Mouse (Mus musculus): ENCODE results near the gene 1700113H08Rik. TPM values are rescaled to one million over a fixed set of nuclear protein-coding genes. Genes with fewer than 3 reads are reported as not detected.

The 1700113H08Rik gene
- not detected for total RNA-seq (2021)

DNA sequence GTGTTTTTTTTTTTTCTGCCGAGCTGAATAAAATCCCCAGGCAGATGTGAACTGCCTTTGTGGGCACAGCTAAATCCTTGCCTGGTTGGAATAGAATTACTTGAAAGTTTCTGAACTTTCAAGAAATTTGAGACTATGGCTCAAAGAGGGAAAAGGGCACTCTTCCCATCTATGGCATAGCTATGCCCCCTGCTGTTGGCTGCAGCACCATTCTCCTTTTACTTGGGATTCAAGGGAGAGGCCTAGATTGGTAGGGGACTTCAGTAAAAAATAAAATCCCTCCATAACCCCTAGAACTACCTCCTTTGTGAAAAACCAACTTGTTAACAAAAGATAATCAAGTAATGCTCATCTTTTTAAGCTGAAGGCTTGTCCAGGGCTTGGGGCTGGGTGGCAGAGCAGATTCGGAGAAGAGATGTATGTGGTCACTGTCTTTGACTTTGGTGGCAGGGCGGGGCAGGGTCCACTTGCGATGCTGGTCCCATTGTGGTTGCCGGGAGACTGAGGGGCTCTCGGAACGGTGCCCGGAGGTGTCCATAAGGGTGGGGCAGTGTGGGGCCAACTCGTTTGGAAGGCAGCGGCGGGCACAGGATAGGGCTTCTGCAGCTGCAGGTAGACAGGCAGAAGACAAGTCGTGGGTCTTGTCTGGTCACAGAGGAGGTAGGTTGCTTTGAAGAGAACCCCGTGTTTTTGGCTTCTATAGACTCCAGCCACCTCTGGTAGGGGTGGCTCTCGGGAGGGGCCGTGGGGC, at the start of gene 1700113H08Rik:
Gene 1700113H08Rik, plus strand, starts transcription at position 546 of the 751 bp plus-strand sequence.
- DNase-seq (ENCODE audit: low spot score in 2 of 2): peak; percentile 15 to 28
- intact Hi-C loops (cut with DNase I): loop anchor here (1.0 kb wide), 1 partner anchor 32 kb away; no protein-coding TSS in a partner anchor

DNA sequence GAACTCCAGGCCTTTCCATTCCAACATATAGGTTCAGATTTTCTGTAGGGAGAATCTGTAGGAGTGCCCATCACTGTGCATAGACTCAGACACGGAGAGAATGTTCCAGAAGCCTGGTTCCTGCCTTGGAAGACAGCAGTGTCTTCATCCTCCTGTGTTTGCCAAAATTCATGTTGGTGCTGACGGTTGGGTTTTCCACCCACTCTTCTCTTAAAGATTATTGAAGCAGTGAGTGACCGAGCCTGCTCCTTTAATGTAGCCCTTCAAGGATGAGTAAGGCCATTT, 49.7 kb upstream of the 1700113H08Rik start:
- intact Hi-C loops (cut with DNase I): no loop called here
- DNase-seq (ENCODE audit: low spot score in 2 of 2): no peak

DNA sequence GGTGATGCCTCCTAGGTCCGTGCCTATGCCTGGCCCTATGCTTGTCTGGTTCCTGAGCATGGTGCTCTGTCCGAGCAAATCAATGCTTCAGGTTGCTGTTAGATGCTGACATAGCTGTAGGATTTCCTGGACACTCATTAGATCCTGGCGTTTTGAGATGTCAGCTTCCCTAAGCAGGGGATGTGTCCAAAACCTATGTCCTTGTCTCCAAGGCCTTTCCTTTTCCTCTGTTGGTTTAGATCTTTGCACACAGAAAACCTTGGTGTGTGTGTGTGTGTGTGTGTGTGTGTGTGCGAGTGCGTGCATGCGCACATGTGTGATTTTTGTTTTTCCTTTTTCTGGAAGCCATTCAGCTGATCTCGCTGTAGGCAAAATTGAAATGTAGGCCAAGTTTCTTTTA, 45.8 kb upstream of the 1700113H08Rik start:
- DNase-seq (ENCODE audit: low spot score in 2 of 2): no peak
- intact Hi-C loops (cut with DNase I): no loop called here

DNA sequence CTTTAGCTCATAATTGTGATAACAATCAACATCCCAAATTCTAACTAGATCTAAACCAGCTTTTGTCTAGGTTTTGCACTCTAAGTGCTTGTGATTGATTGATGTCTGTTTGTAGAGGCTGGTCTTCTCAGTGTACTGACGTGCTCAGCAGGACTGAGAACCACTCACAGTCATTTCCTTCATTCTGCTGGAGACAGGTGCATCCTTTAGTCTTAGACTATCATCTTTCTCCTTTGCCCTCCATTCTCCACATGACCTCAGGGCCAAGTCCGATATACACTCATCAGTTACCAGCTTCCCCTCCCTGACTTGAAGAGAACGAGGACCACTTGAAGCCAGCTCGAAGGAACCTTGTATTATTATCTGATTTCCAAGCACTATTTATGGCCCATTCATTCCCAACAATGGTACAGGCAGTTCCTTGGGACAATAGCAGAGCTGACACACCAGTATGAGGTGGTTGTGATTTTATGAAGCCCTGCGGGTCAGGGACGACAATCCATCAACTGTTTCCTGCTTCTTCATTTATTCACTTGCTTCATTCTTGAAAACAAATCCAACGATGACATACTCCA, 43.4 kb upstream of the 1700113H08Rik start:
- intact Hi-C loops (cut with DNase I): no loop called here
- no peak for DNase-seq (ENCODE audit: low spot score in 2 of 2)

DNA sequence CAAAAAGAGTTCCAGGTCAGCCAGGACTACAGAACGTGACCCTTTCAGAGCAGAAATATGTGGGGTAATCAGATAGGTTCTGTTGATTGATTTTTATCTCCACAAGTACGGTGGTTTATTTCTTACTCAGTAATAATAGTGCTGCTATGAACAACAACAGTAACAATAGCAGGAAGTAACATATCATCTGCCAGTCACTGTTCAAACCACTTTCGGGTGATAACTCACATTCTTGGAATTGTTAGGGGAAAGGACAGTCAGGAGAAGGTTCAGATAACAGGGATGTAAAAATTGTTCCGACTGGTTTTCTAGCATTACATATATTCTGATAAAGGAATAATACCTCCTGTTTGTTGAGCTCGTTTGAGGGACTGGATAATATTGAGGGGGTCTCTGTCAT, 42.4 kb upstream of the 1700113H08Rik start:
- intact Hi-C loops (cut with DNase I): no loop called here
- DNase-seq (ENCODE audit: low spot score in 2 of 2): no peak

DNA sequence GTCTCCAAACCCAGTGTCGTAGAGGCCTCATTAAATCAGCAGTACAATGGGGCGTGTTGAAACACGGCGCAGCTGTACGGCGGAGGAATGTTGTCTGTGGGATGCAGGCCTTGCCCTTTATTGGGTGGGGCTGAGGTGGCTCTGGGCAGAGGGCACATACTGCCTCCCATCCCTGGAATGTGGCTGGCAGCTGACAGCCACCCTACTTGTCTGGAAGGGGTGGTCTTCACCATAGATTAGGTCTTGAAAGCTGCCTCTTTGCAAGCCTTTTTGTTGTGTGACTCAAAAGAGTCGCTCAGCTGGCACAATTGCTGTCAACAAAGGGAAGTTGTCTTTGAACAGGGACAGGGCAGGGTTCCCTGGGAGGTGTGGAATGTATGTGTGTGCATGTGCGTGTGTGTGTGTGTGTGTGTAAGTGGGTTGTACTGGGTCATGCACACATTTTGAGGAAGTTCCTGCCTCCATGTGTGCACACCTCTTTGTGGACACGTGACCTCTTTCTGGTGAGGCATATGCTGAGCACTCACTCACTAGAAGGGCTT, 41.6 kb upstream of the 1700113H08Rik start:
- intact Hi-C loops (cut with DNase I): no loop called here
- DNase-seq (ENCODE audit: low spot score in 2 of 2): no peak

DNA sequence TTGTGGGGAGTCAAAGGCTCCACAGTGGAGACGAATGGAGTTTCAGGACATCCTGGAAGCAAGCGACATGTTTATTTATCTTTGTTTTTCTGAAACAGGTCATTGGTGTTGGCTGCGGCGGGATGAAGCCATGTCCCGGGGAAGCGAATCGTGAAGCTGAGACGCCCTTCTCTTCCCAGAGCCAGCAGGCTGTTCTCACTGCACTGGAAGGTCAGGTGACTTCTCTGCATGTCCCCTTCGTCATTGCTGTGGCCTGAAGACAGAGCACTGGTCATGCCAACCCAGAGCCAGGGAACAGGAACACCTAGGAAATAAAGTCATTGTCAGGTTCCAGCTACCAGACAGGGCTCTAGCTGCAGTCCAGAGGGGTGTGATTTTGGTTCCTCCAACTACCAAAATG, 39.0 kb upstream of the 1700113H08Rik start:
- DNase-seq (ENCODE audit: low spot score in 2 of 2): no peak
- intact Hi-C loops (cut with DNase I): no loop called here

DNA sequence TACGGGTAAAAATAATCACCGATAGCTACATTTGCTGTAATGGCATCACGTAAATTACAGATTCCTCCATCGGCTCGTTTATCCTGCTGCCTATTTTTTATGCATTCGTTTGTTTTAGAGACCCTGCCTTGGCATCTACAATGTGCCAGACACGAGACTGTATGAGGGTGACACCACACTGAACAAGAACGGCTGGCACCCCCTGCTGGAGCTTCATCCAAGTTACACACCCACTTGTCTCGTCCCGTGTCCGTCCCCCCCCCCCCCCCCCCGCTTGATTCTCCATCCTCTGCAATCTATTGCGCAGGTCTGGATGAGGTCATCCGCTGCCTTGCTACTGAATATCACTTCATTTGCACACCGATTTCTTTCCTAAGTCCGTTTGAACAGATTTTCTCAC, 37.1 kb upstream of the 1700113H08Rik start:
- peak in 1 of 2 experiments; percentile 32 for DNase-seq (ENCODE audit: low spot score in 2 of 2)
- intact Hi-C loops (cut with DNase I): loop anchor here (1.0 kb wide), 1 partner anchor 48 kb away; no protein-coding TSS in a partner anchor

DNA sequence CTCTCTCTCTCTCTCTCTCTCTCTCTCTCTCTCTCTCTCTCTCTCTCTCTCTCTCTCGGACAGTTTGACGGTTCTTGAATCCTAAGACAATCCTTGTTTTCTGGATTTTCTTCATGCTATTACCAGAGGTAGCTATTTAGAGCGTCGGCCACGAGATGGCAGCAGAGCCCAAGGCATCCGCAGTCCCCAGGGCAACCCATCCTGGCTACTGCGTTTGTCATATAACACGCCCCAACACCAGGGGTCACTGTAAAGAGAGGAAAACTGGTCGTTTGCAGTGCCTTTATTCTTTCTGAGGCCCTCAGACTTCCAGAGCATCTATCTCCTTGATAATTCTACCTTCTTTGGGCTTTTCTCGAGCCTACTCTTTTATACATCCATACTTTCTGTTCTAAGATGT, 33.0 kb upstream of the 1700113H08Rik start:
- intact Hi-C loops (cut with DNase I): loop anchor here (1.0 to 5.0 kb wide), 4 partner anchors 32 to 1302 kb away; no protein-coding TSS in a partner anchor
- DNase-seq (ENCODE audit: low spot score in 2 of 2): peak; percentile 68 to 74

DNA sequence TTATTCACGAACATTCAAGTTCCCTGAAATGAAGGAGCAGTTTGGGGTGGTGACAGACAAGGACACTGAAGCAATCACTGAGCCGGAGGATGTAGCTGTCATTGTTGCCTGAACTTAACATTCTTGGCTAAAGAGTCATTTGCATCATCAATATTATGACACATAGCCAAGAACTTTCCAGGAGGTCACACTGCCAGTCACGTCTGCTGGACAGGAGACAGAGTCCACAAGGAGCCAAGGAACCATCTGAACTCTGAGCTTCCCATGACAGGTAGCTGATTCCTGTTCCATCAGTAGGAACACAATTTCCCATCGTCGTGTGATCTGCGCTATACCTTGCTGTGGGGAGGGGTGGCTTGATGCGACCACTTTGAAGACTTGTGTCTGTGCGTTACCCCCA, 25.1 kb upstream of the 1700113H08Rik start:
- intact Hi-C loops (cut with DNase I): no loop called here
- DNase-seq (ENCODE audit: low spot score in 2 of 2): no peak

DNA sequence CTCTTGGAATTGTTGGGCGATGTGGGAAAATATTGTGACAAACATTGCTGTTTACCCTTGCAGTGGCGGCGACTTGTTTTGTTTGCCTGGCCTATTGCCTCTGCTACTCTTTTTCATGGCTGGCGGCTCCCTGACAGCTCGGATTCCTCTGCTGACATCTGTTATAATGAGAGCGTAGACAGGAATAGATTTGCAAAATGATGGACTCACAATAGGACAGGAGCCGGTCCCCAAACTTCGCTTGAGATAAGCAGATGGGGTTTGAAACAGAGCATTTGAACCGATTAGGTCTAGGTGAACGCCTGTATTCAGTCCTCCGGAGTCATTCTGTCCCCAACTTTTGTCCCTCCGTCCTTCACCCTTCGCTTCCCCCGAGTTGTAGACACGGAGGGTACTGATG, 22.0 kb upstream of the 1700113H08Rik start:
- DNase-seq (ENCODE audit: low spot score in 2 of 2): no peak
- intact Hi-C loops (cut with DNase I): no loop called here

DNA sequence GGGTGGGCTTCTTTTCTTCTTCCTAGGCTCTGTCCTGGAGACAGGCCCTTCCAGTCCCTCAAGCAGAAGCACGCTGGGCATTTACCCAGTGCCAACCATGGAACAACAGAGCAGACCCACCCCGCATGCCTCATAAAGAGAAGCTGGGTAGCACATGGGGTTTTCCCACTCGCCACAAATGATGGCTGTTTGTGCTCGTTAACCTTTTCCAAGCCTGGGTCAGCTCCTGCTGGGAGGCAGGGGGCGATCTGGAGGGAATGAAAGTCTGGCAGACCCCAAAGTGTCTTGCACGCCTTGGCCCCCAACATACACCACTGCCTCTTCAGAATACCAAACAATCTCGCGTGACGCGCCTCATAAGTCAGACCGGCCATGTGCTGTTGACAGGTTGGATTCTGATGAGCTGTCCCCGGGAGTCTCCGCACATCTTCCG, 21.6 kb upstream of the 1700113H08Rik start:
- intact Hi-C loops (cut with DNase I): no loop called here
- DNase-seq (ENCODE audit: low spot score in 2 of 2): no peak

DNA sequence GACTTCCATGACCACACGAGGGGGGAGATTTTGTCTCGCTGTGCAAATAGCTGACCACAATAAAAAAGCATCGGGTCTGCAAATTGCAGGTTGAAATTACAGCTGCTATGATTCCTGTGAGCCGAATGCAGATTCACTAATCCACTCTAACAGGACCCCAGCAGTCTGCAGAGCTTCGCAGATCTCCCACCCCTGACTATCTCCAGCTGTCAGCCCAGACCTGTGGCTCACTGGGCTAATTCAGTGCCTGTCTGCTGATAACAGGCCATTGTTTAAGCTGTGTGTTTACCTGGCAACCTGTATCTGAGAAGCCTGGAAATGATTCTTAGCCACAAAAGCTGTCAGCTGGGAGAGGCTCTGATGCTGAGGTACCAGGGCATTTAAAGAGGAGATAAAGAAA, 20.8 kb upstream of the 1700113H08Rik start:
- intact Hi-C loops (cut with DNase I): no loop called here
- DNase-seq (ENCODE audit: low spot score in 2 of 2): no peak

DNA sequence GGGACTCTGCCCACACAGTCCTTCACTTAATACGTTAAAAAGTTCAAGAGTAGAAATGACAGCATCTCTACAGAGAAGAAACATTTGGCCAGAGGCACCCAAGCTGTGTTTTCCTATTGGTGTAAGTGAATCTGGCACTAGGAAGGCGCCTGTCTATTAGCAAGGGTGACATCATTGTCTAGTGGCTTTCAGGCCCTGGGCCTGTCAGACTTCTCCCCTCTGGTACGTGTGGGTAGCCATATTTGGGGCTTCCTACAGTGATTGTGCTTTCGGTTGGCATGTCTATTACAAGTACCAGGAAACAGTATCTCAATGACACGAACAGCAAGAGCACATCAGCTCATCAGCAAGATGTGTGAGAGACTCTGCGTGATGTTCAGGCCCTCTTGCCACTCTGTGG, 18.5 kb upstream of the 1700113H08Rik start:
- no peak for DNase-seq (ENCODE audit: low spot score in 2 of 2)
- intact Hi-C loops (cut with DNase I): no loop called here

DNA sequence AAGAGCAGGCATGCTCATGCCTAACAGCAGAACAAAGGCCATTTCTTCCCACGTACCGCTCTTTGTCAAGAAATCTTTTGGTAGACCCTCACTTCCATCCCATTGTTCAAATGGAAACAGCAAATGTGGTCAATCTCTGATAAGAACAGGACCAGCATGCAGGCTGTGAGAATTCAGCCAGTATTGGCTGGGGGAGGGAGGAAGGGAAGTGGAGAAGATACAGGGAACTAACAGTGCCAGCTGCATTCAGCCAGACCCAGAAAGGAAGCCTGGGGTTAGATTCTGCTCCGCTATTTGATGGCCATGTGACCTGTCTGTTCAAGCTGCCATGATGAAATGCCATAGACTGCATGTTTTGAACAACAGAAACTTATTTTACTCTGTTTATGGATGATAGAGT, 18.0 kb upstream of the 1700113H08Rik start:
- intact Hi-C loops (cut with DNase I): no loop called here
- no peak for DNase-seq (ENCODE audit: low spot score in 2 of 2)

DNA sequence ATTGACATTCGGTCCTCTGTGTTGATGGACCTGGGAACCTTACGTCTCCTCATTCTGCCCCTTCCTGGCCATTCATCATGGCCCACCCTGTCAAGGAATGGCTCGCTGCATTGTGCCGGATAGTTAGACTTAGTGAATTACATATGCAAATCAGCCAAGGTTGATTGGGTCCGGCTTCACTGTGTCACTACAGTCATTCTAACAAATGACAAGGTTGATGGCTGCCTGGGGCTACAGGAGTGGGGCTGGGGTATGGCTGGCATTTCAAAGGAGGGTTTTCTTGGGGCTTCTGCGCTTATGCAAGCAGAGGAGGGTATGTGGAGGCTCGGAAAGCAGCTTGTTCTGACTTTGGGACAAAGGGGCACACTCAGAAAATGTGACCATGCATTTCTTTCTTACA, 16.6 kb upstream of the 1700113H08Rik start:
- DNase-seq (ENCODE audit: low spot score in 2 of 2): no peak
- intact Hi-C loops (cut with DNase I): no loop called here

DNA sequence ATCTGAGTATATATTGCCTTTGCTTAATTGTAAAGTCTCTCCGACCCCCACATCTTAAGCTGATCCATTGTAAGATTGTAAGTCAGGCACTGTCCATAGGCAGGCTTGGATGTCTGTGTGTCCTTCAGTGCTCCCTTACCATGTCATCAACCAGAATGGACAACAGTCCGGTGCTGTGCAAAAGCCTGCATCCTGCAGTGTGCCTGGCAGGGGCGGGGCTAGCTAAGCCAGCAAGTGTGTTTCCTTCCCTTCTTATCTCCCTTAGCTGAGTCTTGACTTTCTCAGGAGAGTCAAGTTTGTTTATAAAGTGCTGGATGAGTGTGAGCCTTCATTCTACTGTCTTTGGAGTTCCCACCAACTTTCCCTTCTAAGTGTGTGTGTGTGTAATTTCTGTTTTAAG, 12.6 kb upstream of the 1700113H08Rik start:
- intact Hi-C loops (cut with DNase I): no loop called here
- no peak for DNase-seq (ENCODE audit: low spot score in 2 of 2)

DNA sequence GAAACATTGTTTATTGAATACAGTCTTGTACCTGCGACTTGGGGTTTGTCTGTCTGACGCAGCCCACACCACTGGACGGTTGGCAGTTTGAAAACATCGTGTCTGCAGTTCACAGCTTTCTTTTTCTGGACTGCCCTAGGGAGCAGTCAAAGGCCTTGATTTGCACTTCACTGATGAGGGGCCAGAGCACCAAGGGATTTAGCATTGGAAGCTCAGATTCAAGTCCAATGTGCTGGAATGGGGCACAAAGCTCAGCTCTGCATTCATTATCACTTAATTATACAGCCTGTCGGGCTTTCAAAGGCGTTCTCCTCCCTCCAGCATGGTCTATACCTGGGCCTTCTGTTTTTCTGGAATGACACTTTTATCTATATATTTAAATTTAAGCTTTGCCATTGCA, 11.4 kb upstream of the 1700113H08Rik start:
- no peak for DNase-seq (ENCODE audit: low spot score in 2 of 2)

DNA sequence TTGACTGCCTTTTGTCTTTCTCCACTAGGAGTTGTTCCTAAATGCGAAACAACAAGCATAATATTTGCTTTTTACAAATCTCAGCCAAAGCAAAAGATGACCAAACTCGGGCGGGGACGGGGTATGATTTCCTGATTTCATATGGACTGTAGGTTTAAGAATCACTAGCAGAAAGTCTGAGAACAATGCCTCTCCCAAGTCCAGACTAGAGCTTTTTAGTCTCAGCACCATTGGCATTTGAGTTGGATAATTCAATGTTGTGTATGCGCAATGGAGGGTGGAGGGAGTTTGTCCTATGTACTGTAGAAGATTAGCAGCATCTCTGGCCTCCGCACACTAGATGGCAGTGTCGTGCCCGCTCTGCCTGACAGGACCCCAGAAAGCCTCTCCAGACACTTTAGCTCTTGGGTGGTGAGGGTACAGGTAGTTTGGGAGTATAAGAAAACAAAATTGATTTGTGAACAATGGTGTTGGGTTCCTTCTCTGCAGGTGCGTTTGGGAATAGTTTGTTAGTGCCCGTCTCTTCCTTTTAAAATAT, 10.8 kb upstream of the 1700113H08Rik start:
- DNase-seq (ENCODE audit: low spot score in 2 of 2): no peak
- intact Hi-C loops (cut with DNase I): no loop called here

More for the DNA sequence above, 11.4 kb upstream of the 1700113H08Rik start:
- intact Hi-C loops (cut with DNase I): no loop called here

DNA sequence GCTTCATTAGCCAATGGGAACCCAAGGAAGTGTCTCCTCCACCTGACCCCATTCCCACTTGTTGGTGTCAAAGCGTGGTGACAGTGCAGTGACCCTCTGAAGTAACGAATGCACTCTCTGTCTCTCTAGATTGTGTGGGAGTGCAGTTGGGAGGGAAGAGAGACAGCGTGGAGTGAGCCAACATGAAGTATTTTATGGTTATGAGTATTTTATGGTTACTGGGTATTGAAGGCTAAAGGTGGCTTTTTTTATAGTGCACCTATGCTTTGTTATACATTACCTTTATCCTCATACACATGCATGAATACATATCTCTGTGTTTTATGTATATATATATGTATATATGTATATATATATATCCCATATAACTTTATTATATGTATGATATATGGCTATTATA, 8.7 kb upstream of the 1700113H08Rik start:
- intact Hi-C loops (cut with DNase I): no loop called here
- DNase-seq (ENCODE audit: low spot score in 2 of 2): no peak

DNA sequence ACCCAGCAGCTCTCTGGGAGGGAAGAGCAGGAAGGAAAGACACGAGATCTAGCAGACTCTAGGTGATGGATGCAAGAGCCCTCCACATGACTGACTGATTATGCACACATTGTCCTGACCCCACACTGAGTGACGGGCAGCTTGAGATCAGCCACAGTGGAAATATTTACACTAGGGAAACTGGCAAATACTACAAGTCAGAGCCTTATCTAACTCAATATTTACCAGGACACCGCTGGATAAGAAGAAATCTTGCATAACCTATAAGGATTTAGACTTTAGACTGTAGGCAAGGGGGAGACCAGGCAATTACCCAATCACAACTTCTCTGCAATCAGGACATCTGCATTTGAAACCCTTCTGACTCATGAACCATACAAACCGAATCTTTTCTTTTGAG, 6.1 kb upstream of the 1700113H08Rik start:
- DNase-seq (ENCODE audit: low spot score in 2 of 2): no peak
- intact Hi-C loops (cut with DNase I): no loop called here

All from left cerebral cortex, postnatal 36 days (tissue).